Mouse (Mus musculus) ES-E14 (cell line): ENCODE measurements around the gene Bcl2a1a. TPM values are rescaled to one million over a fixed set of nuclear protein-coding genes. Genes with fewer than 3 reads are reported as not detected.
"Not testable (repeated sequence)": the region's sequence is repeated elsewhere in the genome, so short reads cannot be mapped to it uniquely, and the experiment has no call there.

ENCODE experiments used
- DNase-seq: peaks from one replicate; pipeline ENCODE4 v3.0.0-alpha.2; 2013; ENCODE audit warnings: low read depth, low spot score
- H3K27ac ChIP-seq: 2 replicates; pipeline ENCODE4 v1.5.1; 2012; ENCODE audit warnings: low read depth, mild to moderate bottlenecking, low read length, moderate library complexity, mixed read lengths; ENCODE audit not compliant: poor library complexity, insufficient read depth, severe bottlenecking
- H3K36me3 ChIP-seq: 2 replicates; pipeline ENCODE4 v1.6.1; 2012; ENCODE audit warnings: mild to moderate bottlenecking, low read length, moderate library complexity, mixed read lengths; ENCODE audit not compliant: control insufficient read depth, poor library complexity, insufficient read depth, severe bottlenecking
- H3K4me1 ChIP-seq, 2 experiments: fragments of 150-350 bp in 1 of 2; sonication (generic) in 1 of 2; 2 replicates each; pipeline ENCODE4 v1.6.1; 2012; ENCODE audit warnings: low read length in 2 of 2, mild to moderate bottlenecking in 1 of 2, mixed read lengths in 1 of 2; ENCODE audit not compliant: control insufficient read depth in 2 of 2, insufficient read depth in 2 of 2, poor library complexity in 1 of 2
- H3K4me3 ChIP-seq, 2 experiments: fragments of 150-350 bp in 1 of 2; sonication (generic) in 1 of 2; 2 replicates each; pipeline ENCODE4 v1.5.1; 2012; ENCODE audit warnings: low read length in 2 of 2, low read depth in 1 of 2, mild to moderate bottlenecking in 1 of 2, mixed read lengths in 1 of 2; ENCODE audit not compliant: insufficient read depth in 1 of 2, poor library complexity in 1 of 2, severe bottlenecking in 1 of 2
- H3K9ac ChIP-seq: 2 replicates; pipeline ENCODE4 v1.6.1; 2012; ENCODE audit warnings: low read depth, mild to moderate bottlenecking, low read length, mixed read lengths; ENCODE audit not compliant: poor library complexity, insufficient read depth, severe bottlenecking
- H3K9me3 ChIP-seq: fragments of 150-350 bp; sonication (generic); 2 replicates; pipeline ENCODE4 v1.6.1; 2012; ENCODE audit warnings: low read depth, mild to moderate bottlenecking, low read length; ENCODE audit not compliant: control insufficient read depth, insufficient read depth
- CHD2 ChIP-seq: IDR thresholded peaks from 2 replicates; pipeline ENCODE4 v1.6.1; 2014; ENCODE audit warnings: mild to moderate bottlenecking, low read depth, low read length, inconsistent platforms
- HCFC1 ChIP-seq: IDR thresholded peaks from 2 replicates; pipeline ENCODE4 v1.6.1; 2012; ENCODE audit warnings: low read length, inconsistent platforms, borderline replicate concordance; ENCODE audit not compliant: insufficient read depth
- MAFK ChIP-seq: IDR thresholded peaks from 2 replicates; pipeline ENCODE4 v1.6.1; 2014; ENCODE audit warnings: mild to moderate bottlenecking, low read depth, low read length, inconsistent platforms; ENCODE audit not compliant: insufficient read depth
- ZC3H11A ChIP-seq: IDR thresholded peaks from 2 replicates; pipeline ENCODE4 v1.6.1; 2012; ENCODE audit warnings: low read depth, mild to moderate bottlenecking, inconsistent platforms, low read length, borderline replicate concordance
- ZNF384 ChIP-seq: IDR thresholded peaks from 2 replicates; pipeline ENCODE4 v1.6.1; 2012; ENCODE audit warnings: low read depth, low read length, inconsistent platforms
- in situ Hi-C, 2 experiments: fragments of 600-800 bp; cut with MboI; formaldehyde crosslinking; loops; one replicate each; pipeline ENCODE4 v1.15.1; 2025; ENCODE audit warnings: low sequenced_read_pairs in 2 of 2, inconsistent platforms in 1 of 2; ENCODE audit not compliant: unreplicated experiment in 2 of 2
- total RNA-seq: library from RNA; depleted of rRNA; stranded (reverse); fragments of 300-350 nt; gene quantifications from 2 replicates; pipeline ENCODE4 v1.2.3, GENCODE M21; 2012

Gene Bcl2a1a
- total RNA-seq, 1 experiment, result 0.85 TPM

- H3K9ac ChIP-seq, result no peak overlapping the region
- TF ChIP-seq CHD2 (no peak), ZC3H11A (no peak), MAFK (no peak), HCFC1 (no peak), ZNF384 (no peak)
- H3K36me3 ChIP-seq, result no peaks in the 10 kb centered on the region
- H3K9me3 ChIP-seq, result no peaks in the 10 kb centered on the region
- in situ Hi-C loops, result no loop called here
- H3K27ac ChIP-seq, result no peak overlapping the region
- no peak overlapping the region for H3K4me3 ChIP-seq
- H3K4me1 ChIP-seq, result no peaks in the 10 kb centered on the region
- DNase-seq, result no peak
These were observed 2.2 kb downstream of the Bcl2a1a start for GRCm38 (mm10) chr9:88958891-88959290.

GRCm38 (mm10) chr9:88959981-88960380 is 3.3 kb downstream of the Bcl2a1a start:
- H3K9me3 ChIP-seq, H3K4me1 ChIP-seq, H3K27ac ChIP-seq, DNase-seq, in situ Hi-C loops, H3K9ac ChIP-seq, H3K36me3 ChIP-seq, H3K4me3 ChIP-seq: not testable (repeated sequence)

- H3K36me3 ChIP-seq, H3K4me1 ChIP-seq, H3K27ac ChIP-seq, in situ Hi-C loops, DNase-seq, H3K4me3 ChIP-seq, H3K9me3 ChIP-seq, H3K9ac ChIP-seq: not testable (repeated sequence)
These were observed 9.8 kb downstream of the Bcl2a1a start for GRCm38 (mm10) chr9:88966462-88966861.

DNA sequence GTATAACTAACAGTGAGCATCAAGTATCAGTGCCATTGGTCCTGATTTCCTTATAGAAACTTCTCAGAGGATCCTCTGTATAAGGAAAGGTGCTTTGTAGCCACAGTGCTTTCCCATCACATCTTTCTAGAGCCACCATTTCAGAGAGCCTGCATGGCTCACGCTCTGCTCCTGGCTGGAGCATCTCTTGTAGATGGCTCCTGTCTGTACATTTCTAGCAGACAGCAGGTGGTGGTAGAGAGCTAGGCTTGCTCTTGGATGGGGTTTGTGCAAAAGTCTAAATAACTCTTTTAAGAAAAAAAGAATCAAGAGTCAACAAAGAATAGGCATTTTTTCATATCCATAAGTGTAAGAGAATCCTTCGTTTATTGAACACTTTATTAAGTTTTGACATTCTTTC is 12.8 kb downstream of the Bcl2a1a start:
- H3K36me3 ChIP-seq, H3K9ac ChIP-seq, H3K4me1 ChIP-seq, in situ Hi-C loops, DNase-seq, H3K4me3 ChIP-seq, H3K27ac ChIP-seq, H3K9me3 ChIP-seq: not testable (repeated sequence)

DNA sequence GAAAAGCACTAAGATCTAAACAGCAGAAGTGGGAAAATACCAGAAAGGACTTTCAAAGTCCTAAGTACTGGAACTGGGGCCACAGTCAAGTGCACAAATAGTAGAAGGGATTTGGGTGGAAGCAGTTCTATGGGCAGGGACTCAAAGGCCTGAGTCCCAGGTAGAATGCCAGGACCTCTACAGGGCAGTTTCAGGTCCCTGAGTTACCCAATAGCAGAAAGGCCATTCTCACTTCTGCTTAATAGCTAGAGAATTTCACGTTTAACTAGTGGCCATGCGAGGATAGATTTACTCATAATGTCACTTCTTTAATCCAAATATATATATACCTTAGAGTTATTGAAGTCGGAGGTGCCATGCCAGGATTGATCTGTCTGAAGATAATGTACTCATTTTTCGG is 20.2 kb downstream of the Bcl2a1a start:
- H3K27ac ChIP-seq, H3K9ac ChIP-seq, H3K4me3 ChIP-seq, H3K36me3 ChIP-seq, in situ Hi-C loops, H3K9me3 ChIP-seq, DNase-seq, H3K4me1 ChIP-seq: not testable (repeated sequence)

DNA sequence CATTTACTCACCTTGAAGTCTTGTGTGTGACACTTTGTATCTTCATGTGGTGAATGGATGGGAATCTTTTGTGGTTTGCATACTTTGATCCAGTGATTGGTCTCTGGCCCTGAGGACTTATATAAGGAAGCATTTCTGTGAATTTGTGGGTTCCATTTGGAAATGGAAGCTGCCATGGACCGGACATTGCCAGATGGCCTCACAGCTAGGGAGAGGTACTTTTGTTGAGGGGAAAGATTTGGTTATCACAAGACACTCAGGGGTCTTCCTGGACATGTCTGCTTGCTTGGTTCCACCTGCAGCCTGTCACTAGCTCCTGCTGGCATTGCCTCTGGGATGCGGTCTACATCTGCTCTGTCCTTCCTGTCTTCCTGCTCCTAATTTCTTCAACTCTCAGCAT is 23.1 kb downstream of the Bcl2a1a start:
- H3K36me3 ChIP-seq, H3K9ac ChIP-seq, DNase-seq, H3K4me3 ChIP-seq, in situ Hi-C loops, H3K27ac ChIP-seq, H3K4me1 ChIP-seq, H3K9me3 ChIP-seq: not testable (repeated sequence)

DNA sequence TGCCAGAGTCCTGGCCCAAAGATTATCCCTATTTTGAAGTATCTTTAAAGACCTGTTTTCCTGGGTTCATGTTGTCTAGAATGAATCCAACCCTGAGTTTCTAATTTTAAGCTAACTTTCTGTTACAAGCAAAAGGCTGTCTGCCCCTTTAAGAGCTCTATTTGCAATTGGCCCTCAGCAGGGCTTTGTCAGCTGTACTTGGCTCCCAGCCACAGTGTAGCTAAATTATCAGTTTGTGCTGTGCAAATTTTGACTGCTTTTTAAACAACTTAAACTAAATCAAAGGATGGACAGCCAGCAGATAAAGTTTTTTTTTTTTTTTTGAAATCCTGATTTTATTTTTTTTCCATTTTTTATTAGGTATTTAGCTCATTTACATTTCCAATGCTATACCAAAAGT is 44.8 kb downstream of the Bcl2a1a start:
- H3K9me3 ChIP-seq, in situ Hi-C loops, H3K4me3 ChIP-seq, H3K4me1 ChIP-seq, H3K27ac ChIP-seq, H3K36me3 ChIP-seq, DNase-seq, H3K9ac ChIP-seq: not testable (repeated sequence)
